Mouse (Mus musculus) heart, embryonic 14.5 days (tissue): Measurements from ENCODE around the gene Prickle3. TPM values are rescaled to one million over a fixed set of nuclear protein-coding genes. Genes with fewer than 3 reads are reported as not detected.

Experiments used
- polyA plus RNA-seq: library from polyadenylated mRNA; unstranded; fragments of >200 nt; fragmentation: Nextera tagmentation; extraction: Ambion mirVana; gene quantifications from 2 replicates; pipeline ENCODE4 v1.2.1, GENCODE M21; 2014

The Prickle3 gene
- polyA plus RNA-seq, 1 experiment from 2014 or later, result 6.2 TPM

Other genes starting within 250 kb of the Prickle3 start
- not detected in 2 replicates for gene Foxp3, start 83.6 kb upstream of the Prickle3 start, polyA plus RNA-seq
- gene Ppp1r3f, start 83.0 kb upstream of the Prickle3 start, polyA plus RNA-seq, result 1.2 TPM in 2 replicates
- 16.1 and 17.4 TPM in 2 replicates for gene Ccdc22, start 51.7 kb upstream of the Prickle3 start, polyA plus RNA-seq
- not detected in 2 replicates for gene Cacna1f, start 50.2 kb upstream of the Prickle3 start, polyA plus RNA-seq
- 0.24 and 2.0 TPM in 2 replicates for gene Syp, start 18.8 kb upstream of the Prickle3 start, polyA plus RNA-seq
- 194 and 196 TPM in 2 replicates for gene Plp2, start 14.1 kb downstream of the Prickle3 start, polyA plus RNA-seq
- gene Magix, start 24.0 kb downstream of the Prickle3 start, polyA plus RNA-seq, result 0.54 and 0.74 TPM in 2 replicates
- 33.5 TPM in 2 replicates for gene Gpkow, start 39.9 kb downstream of the Prickle3 start, polyA plus RNA-seq
- 18.5 and 24.0 TPM in 2 replicates for gene Wdr45, start 57.1 kb downstream of the Prickle3 start, polyA plus RNA-seq
- gene Gm45208, start 65.0 kb downstream of the Prickle3 start, polyA plus RNA-seq, result not detected in 2 replicates
- 36.3 and 40.8 TPM in 2 replicates for gene Praf2, start 71.2 kb downstream of the Prickle3 start, polyA plus RNA-seq
- gene Ccdc120, start 93.6 kb downstream of the Prickle3 start, polyA plus RNA-seq, result 4.7 and 5.9 TPM in 2 replicates
- 13.1 and 14.5 TPM in 2 replicates for gene Tfe3, start 105.3 kb downstream of the Prickle3 start, polyA plus RNA-seq
- gene Gripap1, start 132.5 kb downstream of the Prickle3 start, polyA plus RNA-seq, result 25.0 and 26.6 TPM in 2 replicates
- 1.8 and 1.9 TPM in 2 replicates for gene Kcnd1, start 165.0 kb downstream of the Prickle3 start, polyA plus RNA-seq
- gene Otud5, start 184.1 kb downstream of the Prickle3 start, polyA plus RNA-seq, result 16.2 and 19.9 TPM in 2 replicates
- gene Pim2, start 221.0 kb downstream of the Prickle3 start, polyA plus RNA-seq, result 3.8 and 4.9 TPM in 2 replicates
- gene Slc35a2, start 226.8 kb downstream of the Prickle3 start, polyA plus RNA-seq, result 15.2 and 18.3 TPM in 2 replicates
- gene Pqbp1, start 242.0 kb downstream of the Prickle3 start, polyA plus RNA-seq, result 61.9 and 65.1 TPM in 2 replicates
- gene Timm17b, start 242.1 kb downstream of the Prickle3 start, polyA plus RNA-seq, result 132 and 159 TPM in 2 replicates